Mouse (Mus musculus) spleen, adult 18-20 months (tissue): ENCODE measurements around the gene Wee2.
A peak's percentile ranks its signal among the peaks of the same experiment; 100 is the strongest.

Source experiments
- DNase-seq, 2 experiments: peaks; one replicate each; pipeline ENCODE4 v3.0.0; 2022; ENCODE audit warnings: mixed read lengths in 2 of 2

Wee2 gene

DNA sequence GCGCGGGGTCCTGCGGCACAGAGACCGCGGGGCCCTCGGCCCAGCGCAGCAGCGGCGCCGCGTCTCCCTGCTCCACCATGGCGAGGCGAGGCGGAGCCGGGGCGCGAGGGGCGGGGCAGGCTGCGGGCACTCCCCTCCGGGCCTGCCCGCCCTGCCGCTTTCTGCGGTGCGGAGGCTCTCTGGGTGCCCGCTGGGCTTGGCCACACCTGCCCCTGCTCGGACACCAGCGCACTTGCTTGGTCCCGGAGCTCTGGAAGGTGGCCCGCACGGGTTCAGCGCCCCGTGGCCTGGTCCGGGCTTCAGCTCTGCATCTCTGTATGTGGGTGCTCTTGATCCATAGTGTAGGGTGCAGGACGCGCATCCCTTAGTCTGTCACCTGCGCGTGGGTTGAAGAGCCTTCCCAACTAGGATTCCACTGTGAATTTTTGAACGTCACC lies 2.8 kb upstream of the Wee2 start, which contains the start of gene E330009J07Rik:
TSS of gene E330009J07Rik (minus strand) at position 89 of the 437 bp plus-strand sequence.
- peak; percentile 69 to 89 for DNase-seq

DNA sequence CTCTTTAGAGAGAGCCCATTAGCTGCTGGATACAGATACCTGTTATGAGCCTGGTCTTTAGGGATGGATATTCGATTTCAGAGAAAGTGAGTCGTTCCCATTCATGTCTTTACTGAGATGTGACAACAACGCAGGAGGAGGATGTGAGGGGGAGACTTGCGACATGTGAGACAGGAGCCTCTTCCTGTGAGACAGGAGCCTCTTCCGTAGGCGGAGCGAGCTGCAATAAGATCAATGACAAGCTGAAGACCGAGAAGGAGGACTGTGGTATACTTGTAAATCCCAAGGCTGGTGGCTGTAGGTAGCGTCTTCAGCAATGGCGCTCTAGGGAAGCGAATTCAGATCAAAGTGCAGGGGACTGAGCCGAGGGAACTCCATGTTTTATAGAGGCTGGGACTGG lies 843 bp downstream of the Wee2 start:
- DNase-seq: no peak

DNA sequence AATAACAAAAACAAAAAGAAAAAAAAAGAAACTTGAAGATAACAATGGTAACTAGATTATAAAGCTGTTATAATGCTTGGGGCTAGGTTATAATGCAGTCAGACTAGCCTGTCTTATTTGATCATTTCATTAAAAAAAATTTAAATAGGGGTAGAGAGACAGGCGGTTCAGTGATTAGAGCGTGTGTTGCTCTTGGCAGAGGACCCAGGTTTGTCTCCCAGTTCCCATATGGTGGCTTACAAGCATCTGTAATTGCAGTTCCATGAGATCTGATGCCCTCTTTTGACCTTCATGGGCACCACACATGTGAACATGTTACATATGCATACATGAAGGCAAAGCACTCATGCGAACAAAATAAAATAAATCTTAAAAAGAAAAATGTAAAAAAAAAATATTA lies 2.4 kb downstream of the Wee2 start:
- DNase-seq: no peak

DNA sequence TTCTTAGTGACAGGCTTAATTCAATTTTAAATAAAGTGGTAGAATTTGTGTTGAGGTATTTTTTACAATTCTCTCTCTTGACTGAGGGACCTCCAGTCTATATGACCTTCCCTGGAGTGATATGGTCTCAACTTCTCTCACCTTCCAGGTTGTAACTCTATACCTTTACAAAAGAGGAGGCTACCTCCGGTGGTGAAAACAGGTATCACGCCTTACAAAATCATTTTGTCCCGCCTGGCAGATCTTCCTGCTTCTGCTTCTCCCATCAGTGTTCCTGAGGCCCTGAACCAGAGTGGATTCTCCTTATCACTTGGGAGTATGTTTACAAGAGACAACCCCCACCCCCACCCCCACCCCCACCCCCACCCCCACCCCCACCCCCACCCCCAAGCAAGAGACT lies 2.9 kb downstream of the Wee2 start:
- peak in 1 of 2 experiments; percentile 23 for DNase-seq

DNA sequence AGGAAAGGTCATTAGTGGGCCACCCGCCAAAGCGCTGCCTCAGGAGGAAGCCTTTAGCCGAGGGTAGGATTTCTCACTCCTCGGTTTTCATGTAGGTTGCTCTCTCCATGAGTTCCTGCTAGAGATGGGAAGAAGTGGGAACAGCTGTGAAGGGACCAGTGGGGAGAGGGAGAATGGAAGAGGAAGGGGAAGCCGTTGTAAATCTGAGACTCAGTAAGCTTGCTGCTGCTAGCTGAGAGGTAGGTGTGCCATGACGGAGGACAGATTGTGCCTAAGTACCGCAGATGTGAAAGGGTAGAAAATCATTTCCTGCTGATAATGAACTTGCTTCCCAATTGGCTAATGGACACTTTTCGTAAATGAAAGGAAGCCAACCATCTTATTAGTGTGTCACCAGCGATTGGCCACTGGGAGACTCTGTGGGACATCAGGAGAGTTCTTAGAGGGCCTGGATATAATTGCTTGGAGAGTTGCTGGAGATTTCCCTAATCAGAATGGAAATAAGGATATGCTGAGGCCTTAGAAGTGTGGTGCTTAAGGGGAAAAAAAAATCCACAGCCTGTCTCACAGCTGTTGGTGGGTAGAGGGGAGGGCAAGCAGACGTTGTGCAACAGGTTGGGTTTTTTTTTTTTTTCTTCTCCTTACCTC lies 4.5 kb downstream of the Wee2 start:
- DNase-seq: no peak

DNA sequence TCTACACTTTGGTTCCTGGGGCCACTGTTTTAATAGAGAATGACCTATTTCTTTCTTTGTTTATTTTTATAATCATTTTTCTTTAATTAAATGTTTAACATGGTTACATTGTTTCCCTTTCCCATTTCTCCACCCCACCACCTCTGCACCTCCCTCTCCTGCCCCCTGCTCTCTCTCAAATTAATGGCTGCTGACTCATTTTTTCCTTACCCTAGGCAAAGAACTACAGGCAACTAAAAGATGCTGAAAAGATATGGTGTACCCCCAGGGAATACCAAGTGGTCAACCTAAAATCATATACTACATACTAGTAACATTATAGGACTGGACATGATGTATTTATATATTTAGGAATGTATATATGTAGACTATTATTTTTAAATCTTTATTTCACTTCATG lies 9.7 kb downstream of the Wee2 start:
- DNase-seq: no peak

DNA sequence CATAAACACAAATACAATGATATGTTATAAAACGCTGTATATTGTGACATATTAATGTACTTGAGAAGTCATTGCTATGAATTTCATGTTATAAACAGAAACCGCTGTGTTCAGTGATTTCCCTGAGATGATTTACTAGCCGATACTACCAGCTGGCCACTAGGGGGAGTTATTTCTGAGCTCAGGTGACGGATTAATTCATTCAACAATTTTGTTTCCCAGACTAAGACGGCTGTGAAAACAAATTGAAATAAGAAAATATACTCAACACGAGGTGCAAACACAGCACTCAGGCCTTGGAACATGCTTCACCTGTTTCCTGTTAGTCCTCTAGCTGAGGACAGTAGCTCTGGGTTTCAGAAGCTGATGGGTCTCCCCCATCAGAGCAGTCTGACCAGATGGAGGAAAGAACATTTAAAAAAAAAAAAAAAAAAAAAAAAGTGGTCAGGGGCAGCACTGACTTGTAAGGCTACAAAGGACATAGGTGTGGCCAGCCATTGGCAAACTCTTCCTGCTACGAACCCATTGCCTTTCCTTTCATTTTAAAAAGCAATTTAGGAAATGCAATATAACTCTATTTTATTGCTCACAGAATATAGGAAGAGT lies 15.7 kb downstream of the Wee2 start:
- no peak for DNase-seq

DNA sequence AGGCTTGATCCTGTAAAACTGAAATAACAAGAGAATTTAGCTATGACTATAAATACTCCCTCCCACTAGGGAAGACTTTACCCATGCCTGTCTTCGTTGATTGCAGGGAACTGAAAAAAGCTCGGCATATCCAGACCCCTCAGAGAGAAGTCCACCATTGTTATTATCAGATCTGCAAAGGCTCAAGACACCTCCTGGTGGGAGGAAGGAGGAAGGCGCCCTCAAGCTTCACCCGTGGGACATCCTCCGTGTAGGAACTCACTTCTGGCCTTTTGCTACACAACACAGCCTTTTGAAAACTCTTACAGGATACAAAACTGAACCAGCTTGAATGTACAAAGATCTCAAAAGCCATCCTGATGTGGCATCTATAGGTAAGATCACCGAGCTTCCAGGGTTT lies 26.8 kb downstream of the Wee2 start:
- no peak for DNase-seq

DNA sequence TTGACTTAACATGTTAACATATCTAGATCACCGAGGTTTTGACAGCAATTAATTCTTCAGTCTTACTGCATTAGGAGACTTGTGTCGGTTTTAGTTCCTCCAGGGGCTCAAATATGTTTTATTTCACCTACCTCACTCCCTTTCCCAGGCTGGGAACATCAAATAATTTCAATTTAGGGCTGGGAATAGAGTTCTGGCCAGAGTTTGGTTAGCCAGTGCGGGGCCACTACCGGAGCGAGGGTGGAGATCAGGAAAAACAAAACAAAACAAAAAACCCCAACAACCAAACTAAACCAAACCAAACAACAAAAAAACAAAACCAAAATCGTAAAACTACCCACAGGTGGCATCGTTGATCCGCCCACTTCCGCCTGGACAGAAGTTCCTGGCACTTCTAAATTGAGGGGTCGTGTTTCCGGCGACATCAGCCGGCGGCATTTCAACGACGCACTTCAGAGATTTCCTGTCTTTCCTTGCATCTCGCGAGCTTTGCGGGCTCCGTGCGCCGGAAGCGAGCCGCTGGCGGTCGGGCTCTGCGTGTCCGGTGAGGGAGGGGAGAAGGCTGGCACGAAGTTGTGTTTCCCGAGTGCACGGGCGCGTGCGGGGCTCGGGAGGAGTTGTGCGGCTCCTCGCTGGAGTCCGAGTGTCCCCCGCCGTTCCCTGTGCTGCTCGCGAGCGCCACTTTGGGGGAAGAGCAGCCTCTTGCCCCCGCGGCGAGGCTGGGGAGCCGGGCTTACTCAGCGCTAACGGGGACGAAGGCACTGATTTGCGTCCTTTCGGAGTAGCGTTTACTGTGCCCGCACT lies 32.2 kb downstream of the Wee2 start, which contains the start of gene Ssbp1:
TSS of gene Ssbp1 (plus strand) at position 437 of the 804 bp plus-strand sequence.
- peak; percentile 83 to 85 for DNase-seq

DNA sequence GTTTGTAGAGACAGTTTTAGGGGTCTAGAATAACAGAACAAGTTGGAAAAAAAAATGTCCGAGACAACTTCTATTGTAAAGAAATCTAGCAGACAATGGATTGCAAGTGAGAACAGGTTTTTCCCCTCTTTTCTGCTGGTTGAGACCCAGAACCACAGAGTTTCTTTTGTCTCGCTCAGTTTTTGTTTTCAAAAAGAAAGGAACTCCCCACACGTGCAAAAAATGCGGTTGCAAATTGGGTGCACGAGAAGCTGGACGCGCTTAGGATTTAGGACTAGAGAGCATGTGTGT lies 32.8 kb downstream of the Wee2 start:
- no peak for DNase-seq

DNA sequence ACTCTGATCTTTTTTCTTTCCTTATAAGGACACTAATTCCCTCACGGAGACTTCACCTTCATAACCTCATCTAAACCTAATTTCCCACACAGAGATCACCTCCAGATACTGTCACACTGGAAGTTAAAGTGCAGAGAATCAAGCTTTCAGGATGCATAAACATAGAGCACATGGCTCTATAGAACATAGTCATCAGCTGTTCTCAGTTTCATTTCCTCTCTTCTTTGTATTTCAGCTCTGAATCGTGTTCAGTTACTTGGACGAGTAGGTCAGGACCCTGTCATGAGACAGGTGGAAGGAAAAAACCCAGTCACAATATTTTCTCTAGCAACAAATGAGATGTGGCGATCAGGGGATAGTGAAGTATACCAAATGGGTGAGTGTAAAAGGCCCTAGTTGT lies 37.2 kb downstream of the Wee2 start:
- DNase-seq: no peak

DNA sequence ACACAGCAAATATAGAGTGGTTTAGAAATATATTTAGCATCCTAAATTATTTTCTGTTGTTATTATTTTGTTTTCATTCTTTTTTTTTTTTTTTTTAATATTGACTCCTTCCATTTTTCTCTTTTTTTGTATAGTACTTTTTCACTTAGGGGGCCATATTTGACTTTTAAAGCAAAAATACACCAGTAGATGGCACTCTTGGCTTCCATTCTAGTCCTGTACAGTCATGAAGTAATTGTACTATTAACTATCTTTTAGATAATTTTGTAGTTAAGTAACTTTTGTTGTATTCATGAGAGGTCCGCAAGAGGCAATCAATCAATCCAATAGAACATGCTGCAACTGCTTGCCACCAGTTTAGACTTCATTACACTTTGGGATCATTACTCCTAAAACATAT lies 40.8 kb downstream of the Wee2 start:
- DNase-seq: no peak

DNA sequence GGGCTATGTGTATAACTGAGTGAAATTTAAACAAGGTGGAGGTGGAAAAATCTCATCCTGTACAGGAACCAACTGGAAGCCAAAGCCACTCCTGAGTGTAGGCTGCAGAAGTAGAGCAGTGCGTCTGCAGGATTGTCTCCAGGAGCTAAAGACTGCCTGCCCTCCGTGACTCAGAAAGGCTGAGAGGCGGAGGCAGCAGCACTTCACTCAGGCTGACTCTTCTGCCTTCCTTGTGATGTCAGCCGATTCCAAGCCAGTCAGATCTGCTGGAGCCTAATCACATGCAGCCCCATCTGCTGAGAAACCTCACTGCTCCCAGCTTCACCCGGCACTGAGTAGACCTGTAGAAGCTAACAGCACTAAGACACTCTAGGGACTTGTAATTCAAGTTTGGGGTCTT lies 43.4 kb downstream of the Wee2 start:
- DNase-seq: no peak

DNA sequence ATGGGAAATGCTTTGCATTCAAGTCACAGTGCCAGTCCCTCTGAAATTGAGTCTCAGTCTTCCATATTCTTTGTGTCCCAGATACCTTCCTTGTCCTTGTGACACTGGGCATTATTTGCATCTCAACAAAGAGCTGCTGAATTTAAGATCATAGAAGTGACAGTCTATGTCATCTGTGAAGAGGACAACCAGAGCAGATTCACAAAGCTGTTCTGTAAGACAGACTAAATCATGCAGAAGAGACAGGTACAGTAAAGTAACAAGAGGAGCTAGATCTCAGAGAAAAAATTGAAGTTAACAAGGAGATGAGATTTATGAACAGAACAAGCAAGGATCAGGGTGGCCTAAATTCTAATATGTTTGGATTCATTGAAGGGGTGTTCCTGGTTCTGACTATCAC lies 52.0 kb downstream of the Wee2 start, which contains the start of gene Tas2r137:
TSS of gene Tas2r137 (plus strand) at position 301 of the 400 bp plus-strand sequence.
- DNase-seq: no peak

DNA sequence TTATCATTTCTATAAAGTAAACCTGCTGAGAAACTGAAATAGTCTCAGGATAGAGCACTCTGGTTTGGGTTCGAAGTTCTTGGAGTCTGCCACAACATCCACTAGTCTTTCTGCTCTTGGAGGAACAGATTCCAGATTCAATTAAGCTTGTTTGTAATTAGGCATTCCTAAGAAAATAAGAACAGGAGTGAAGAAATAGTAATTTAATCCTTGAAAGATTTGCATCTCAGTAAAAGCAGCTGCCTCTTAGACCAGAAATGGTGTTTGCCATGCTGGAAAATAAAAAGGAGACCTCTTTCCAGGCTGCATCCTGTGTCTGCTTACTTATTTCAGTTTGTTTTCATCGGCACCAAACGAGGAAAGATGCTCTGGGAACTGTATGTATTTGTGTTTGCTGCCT lies 54.3 kb downstream of the Wee2 start, which contains the start of gene Tas2r108:
TSS of gene Tas2r108 (plus strand) at position 301 of the 400 bp plus-strand sequence.
- DNase-seq: no peak
